Mouse (Mus musculus) lung, adult 2 months (tissue): ENCODE results near the gene Shld1. TPM values are rescaled to one million over a fixed set of nuclear protein-coding genes. Genes with fewer than 3 reads are reported as not detected.

Experiments
- DNase-seq: peaks from one replicate; pipeline ENCODE4 v3.0.0; 2022
- H3K4me1 ChIP-seq: fragments of 200-500 bp; 2 replicates; pipeline ENCODE4 v1.6.1; 2011; ENCODE audit warnings: low read length; ENCODE audit not compliant: control insufficient read depth, insufficient read depth
- H3K4me3 ChIP-seq: fragments of 200-500 bp; replicated peaks from 2 replicates; pipeline ENCODE3; 2011; ENCODE audit warnings: low read depth, mild to moderate bottlenecking, control low read depth, low read length; ENCODE audit errors: extremely low read depth
- CTCF ChIP-seq: fragments of 200-500 bp; IDR thresholded peaks from 2 replicates; pipeline ENCODE4 v1.5.1; 2011; ENCODE audit warnings: mild to moderate bottlenecking, low read length, control low read depth; ENCODE audit not compliant: insufficient read depth
- POLR2A ChIP-seq: fragments of 200-500 bp; IDR thresholded peaks from 2 replicates; pipeline ENCODE4 v1.6.1; 2011; ENCODE audit warnings: low read depth, mild to moderate bottlenecking, control low read depth, low read length, borderline replicate concordance; ENCODE audit errors: extremely low read depth
- WGBS: fragments of 180-500 bp; shearing (Covaris S2); methylation state at CpG from one replicate; pipeline ENCODE4 v1.1.7; 2018; 5-methylcytosine and 5-hydroxymethylcytosine counted together
- polyA plus RNA-seq: library from polyadenylated mRNA; depleted of rRNA; stranded (reverse); fragments of >200 nt; gene quantifications from 2 replicates; pipeline ENCODE4 v1.2.3, GENCODE M21; 2012

The Shld1 gene
- polyA plus RNA-seq, 1 experiment: 17.9 TPM

GRCm38 (mm10) chr2:132689569-132690231 lies 3.0 kb downstream of the Shld1 start:
- Histone ChIP-seq H3K4me1 (peaks cover 3% of the 10 kb centered on the region; the same call in 1 of the 2 replicates), H3K4me3 (no peak overlapping the region)
- WGBS: 70% methylated on average over 15 of the region's 15 CpGs
- no peak for DNase-seq
- TF ChIP-seq POLR2A (no peak), CTCF (no peak)

DNA sequence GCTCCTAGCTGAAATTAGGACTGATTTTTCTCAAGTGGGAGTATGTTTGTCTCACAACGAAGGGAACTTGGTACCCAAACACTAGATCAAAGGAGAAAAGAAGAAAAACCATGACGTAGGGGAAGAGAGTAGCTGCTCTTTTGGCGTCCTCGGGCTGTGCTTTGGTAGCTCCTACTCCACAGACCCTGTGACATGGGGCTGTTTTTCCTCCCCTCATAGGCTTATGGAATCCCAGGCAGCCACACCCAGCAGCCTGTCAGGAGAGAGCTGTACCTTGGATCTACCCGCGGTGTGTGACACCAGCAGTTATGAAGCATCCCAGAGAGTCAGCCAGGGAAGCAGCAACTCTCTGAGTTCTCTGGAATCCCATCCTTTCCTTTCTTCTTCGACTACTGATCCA lies 5.0 kb downstream of the Shld1 start:
- Histone ChIP-seq H3K4me1 (peaks cover 18% of the 10 kb centered on the region), H3K4me3 (no peak overlapping the region)
- no peak for DNase-seq
- 44% methylated on average over 7 of the region's 7 CpGs for WGBS
- TF ChIP-seq CTCF: no peak
- TF ChIP-seq POLR2A: no peak

- TF ChIP-seq POLR2A: no peak
- TF ChIP-seq CTCF: no peak
- Histone ChIP-seq H3K4me1 (peaks cover 19% of the 10 kb centered on the region), H3K4me3 (no peak overlapping the region)
- 21% methylated on average over 1 of the region's 1 CpGs for WGBS
- DNase-seq: no peak
These were observed 5.6 kb downstream of the Shld1 start for GRCm38 (mm10) chr2:132692320-132692719.

- 89% methylated on average over 3 of the region's 3 CpGs for WGBS
- TF ChIP-seq POLR2A (no peak), CTCF (no peak)
- no peak overlapping the region for H3K4me3 ChIP-seq
- H3K4me1 ChIP-seq: peaks cover 19% of the 10 kb centered on the region
- no peak for DNase-seq
These were observed 7.2 kb downstream of the Shld1 start for GRCm38 (mm10) chr2:132693980-132694379.

DNA sequence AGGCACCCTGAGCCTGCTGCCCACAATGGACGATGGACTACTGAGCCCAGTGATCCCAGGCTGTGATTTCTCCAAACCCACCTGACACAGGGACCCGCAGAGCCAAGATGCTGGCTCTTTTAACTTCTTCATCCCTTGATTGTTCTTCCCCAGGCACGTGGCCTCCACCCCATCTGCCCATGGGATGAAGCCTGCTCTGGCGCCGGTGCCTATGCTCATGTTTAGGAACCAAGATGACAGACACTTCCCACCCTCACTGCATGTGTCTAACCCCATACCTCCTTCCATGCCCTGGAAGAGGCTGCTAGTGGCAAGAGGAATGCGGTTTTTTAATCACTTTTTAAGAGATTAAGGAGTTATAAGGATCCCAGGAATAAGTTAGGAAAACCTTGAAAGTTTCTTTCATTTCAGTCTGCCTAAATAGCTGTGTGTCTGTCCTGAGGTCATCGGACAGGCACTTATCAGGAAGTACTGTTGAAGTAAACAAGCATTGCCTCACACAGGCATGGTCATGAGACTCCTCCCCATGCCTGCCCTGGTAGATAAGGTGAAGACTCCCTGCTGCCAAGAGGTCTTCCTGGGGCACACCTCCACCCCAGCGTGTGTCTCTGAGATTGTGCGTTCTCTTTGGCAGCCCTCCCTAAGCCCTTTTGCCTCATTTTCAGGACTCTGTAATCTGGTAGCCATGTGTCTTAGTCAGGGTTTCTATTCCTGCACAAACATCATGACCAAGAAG lies 8.8 kb downstream of the Shld1 start:
- no peak; the same call in 1 of the 2 replicates for TF ChIP-seq POLR2A
- TF ChIP-seq CTCF: no peak
- 46% methylated on average over 9 of the region's 9 CpGs for WGBS
- no peak overlapping the region for H3K4me3 ChIP-seq
- H3K4me1 ChIP-seq: peaks cover 19% of the 10 kb centered on the region
- DNase-seq: no peak

- 74% methylated on average over 5 of the region's 5 CpGs for WGBS
- DNase-seq: no peak
- TF ChIP-seq POLR2A (no peak), CTCF (no peak)
- Histone ChIP-seq H3K4me3 (no peak overlapping the region), H3K4me1 (peaks cover 19% of the 10 kb centered on the region)
These were observed 9.8 kb downstream of the Shld1 start for GRCm38 (mm10) chr2:132696519-132696918.

- TF ChIP-seq POLR2A: no peak
- Histone ChIP-seq H3K4me1 (peaks cover 19% of the 10 kb centered on the region), H3K4me3 (no peak overlapping the region)
- DNase-seq: no peak
- 31% methylated on average over 5 of the region's 5 CpGs for WGBS
These were observed 10.5 kb downstream of the Shld1 start for GRCm38 (mm10) chr2:132697256-132697655.

DNA sequence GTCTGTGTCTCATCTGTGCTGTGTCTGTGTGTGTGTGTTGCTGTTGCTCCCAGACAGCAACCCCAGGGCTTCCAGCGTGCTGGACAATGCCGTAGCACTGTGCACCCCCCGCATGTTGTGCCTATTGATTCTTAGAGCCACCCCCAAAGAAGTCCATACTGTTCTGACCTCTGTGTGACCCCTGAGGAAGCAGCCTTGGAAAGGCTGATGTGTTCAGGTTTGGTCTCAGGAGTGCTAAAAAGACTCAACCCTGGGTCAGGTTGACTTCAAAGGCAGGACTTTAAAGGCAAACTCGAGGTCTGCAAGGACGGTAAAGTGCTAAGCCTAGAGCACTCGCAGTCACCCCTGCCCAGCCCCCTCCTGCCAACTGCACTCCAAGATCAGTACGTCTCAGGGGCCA lies 11.0 kb downstream of the Shld1 start:
- TF ChIP-seq POLR2A (no peak), CTCF (no peak)
- no peak overlapping the region for H3K4me3 ChIP-seq
- WGBS: 54% methylated on average over 7 of the region's 7 CpGs
- peaks cover 19% of the 10 kb centered on the region for H3K4me1 ChIP-seq
- no peak for DNase-seq

- TF ChIP-seq POLR2A (peak; percentile 25; the same call in 1 of the 2 replicates), CTCF (no peak)
- no peak for DNase-seq
- Histone ChIP-seq H3K4me1 (peaks cover 16% of the 10 kb centered on the region), H3K4me3 (peak overlapping the region; percentile 10)
- 44% methylated on average over 6 of the region's 6 CpGs for WGBS
These were observed 11.7 kb downstream of the Shld1 start for GRCm38 (mm10) chr2:132698420-132698819.

- TF ChIP-seq CTCF (no peak), POLR2A (no peak)
- WGBS: 97% methylated on average over 4 of the region's 4 CpGs
- Histone ChIP-seq H3K4me3 (no peak overlapping the region), H3K4me1 (peaks cover 6% of the 10 kb centered on the region)
- DNase-seq: no peak
These were observed 14.2 kb downstream of the Shld1 start for GRCm38 (mm10) chr2:132700921-132701320.
